Mouse (Mus musculus) thymus, postnatal 14 days (tissue): ENCODE data around the gene Cdca5.

ENCODE experiments used
- DNase-seq: peaks from one replicate; pipeline ENCODE4 v3.0.0; 2021

The Cdca5 gene

DNA sequence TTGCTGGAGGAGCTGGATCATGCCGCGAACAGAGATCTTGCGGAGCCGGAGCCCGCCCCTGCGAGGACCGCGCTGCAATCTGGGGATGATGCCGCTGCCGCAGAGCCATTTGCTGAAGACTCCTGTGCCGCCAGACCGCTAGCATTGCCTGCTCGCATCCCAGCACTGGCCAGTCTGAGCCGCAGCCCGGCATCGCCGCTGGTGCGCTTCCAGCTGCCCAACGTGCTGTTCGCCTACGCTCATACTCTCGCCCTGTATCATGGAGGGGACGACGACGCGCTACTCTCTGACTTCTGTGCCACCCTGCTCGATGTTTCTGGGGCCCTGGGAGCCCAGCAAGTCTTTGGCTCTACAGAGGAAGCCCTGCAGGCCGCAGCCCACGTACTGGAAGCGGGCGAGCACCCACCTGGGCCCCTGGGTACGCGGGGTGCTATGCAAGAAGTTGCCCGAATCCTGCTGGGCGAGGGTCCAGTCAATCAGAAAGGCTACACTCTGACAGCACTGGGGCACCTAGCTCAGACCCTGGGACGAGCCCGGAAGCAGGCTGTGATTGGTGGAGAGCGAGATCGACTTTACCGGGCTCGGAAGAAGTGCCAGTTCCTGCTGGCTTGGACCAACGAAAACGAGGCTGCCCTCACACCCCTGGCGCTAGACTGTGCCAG, 23.0 kb upstream of the Cdca5 start:
- DNase-seq = peak; percentile 77

DNA sequence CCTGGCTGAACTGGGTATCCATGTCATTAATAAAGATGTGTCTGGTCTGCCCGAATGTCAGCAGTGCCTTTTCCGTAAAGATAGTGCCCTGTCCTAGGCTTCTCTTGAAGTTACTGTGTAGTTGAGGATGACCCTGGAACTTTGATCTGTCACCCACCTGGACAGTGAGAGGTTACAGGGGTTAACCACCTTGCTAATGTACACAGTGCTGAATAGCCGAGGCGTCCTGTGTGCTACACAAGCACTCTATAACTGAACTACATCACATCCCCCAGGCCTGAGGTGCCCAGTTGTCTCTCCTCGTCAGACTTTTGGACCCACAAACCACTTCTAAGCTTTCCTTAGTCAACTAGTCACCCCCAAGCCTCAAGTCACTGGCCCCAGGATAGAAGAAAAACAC, 22.4 kb upstream of the Cdca5 start:
- DNase-seq = no peak

DNA sequence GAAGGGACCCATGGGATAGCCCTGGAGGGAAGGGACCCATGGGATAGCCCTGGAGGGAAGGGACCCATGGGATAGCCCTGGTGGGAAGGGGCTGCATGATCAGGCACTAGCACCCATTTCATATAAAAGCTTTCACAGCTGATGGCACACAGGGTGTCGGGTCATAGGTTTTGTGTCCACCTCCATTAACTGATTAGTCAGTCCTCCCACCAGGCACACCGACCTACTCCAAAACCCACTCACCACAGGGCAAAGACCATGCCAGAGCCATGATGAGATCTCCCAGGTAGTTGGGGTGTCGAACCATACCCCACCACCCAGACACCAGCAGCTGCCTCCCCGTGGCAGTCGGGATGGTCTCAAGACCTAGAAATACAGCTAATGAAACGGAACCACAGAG, 21.7 kb upstream of the Cdca5 start:
- no peak for DNase-seq

DNA sequence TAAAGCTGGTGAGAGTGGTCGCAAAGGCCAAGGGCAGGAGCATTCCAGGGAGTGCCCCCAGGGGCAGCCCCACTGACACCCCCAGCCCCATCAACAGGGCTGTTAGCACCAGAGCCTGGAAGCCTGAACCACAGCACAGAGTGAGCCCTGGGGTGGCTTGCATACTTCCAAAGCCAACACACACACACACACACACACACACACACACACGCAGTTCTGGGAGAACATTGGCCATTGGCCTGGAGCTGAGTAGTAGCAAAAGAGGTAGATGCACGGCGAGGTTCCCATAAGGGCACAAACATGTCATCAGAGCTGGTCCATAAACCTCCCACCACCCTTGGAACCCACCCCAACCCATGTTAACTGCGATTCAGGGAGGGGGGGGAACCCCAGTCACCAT, 18.2 kb upstream of the Cdca5 start:
- DNase-seq = no peak

DNA sequence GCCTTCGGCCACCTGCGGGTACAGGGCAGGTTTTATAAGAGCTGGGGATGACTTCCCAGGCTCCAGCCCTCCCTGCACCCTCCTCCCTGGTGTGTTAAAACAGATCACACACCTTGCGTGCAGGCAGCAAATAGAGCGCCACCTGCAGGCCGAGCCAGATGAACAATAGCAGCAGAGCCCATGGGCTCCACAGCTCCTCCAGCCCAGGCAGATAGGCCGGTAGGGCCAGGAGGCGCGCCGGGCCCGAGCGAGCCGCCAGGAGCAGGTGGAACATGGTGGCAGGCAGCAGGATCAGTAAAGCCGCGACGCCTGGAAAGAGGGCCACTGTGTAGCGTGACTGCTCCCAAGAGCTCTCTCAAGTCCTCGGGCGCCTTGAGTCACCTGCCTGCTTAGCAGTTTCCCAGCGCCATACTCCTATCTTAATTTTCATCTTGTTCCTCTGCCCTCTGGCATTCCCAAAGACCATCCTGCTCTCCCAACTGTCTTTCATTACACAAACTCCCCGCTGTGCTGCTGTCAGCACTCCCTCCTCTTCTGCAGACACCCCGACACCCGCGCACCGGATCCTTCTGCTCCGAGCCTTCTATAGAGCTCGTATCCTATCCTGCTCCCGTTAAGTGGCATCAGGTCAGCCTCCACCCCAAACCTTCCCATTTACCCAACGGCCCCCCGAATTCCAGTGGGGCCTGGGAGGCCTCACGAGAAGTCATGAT, 17.6 kb upstream of the Cdca5 start:
- DNase-seq = peak; percentile 89

DNA sequence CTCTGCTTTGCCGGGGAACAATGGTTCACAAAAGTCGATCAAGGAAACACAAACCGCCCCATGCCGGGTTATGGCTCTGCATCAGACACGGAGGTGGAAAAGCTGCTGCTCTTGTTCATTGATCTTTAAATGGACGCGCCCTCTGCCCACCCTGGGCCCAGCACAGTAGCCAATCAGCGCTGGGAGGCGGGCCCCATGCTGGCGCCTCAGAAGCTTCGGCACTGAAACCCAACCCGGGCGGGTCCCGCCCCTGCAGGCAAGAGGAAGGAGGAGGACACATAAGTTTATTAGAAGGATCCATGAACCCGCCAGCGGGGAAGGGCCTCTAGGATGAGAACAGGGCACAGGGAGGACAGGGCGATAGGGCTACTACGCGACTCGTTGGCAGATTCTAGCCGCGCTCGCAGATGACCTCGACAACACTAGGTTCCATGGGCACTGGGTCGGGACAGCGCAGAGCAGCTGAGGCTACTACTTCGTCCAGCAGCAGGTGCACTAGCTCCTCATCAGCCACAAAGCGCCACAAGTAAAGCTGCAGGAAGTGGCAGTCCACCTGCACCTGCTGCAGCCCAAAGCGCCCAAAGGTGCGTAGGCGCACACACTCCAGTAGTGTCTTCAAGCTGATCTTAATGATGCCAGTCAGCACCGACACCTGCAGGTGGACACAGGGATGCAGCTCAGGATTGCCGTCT, 16.9 kb upstream of the Cdca5 start, which contains the start of gene Tm7sf2:
Gene Tm7sf2, minus strand, starts transcription at position 650 of the 692 bp plus-strand sequence.
- peak; percentile 90 for DNase-seq

DNA sequence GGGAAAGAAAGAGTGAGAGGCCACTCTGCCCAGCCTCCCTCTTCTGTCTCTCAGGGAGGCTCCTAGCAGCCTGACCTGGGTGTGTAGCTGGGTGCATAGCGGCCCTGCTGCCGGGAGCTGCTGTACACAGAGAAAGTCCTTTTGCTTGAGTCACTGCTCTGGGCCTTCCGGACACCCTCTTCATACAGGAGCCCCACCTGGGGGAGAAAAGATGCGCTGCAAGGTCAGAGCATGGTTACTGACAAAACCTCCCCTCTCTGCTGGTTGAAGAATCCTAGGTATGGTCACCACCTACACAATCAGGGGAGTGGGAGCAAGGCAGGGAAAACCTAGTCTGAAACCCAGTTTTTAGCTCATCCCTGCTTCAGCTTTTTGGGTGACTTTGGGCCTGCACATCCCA, 15.8 kb upstream of the Cdca5 start:
- DNase-seq = peak; percentile 63

DNA sequence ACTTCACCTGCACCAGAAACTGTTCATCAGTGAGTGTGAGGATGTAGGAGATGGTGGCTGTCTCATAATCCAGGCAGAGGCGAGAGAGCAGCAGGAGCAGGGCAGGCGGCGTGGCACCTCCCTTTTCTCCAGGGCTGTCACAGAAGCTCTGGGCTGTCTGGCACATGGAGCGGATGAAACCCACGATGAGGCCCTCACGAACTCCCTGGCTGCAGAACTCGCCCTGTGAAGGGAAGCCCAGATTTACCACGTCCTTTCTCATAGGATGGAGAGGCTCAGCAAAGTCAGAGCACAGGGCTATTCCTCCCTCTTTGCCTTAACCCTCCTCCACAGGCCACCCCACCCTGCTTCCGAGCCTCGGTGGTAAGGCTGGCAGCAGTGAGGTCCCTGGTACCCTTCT, 14.9 kb upstream of the Cdca5 start:
- DNase-seq = no peak

DNA sequence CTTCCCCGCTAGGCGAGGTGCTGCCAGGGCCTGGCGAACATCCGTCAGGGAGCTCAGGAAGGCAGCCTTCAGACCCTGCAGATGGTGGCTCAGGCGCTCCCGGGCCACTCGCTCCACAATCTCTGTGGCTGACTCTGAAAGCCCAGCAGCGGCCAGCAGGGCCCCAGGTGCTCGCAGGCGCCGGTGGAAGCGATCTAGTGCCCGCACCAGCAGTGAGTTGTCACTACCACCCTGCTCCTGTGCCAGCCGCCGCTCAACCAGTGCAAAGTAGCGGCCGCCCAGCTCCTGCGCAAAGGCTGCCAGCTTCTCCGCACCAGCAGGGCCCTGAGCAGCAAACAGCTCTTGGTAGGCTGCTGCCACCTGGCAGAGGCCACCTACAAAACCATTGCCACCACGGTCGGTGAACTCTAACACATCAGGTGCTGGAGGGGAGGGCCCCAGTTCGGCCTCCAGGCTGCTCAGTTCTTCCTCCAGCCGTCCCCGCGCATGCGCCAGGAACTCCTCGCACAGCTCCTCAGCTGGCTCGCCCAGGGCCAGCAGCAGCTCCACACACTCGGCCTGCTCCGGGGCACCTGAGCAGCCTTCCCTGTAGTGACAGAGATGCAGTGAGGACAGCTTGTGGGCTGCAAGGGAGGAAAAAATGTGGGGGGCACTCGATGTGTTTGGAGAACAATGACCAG, 14.1 kb upstream of the Cdca5 start:
- no peak for DNase-seq

DNA sequence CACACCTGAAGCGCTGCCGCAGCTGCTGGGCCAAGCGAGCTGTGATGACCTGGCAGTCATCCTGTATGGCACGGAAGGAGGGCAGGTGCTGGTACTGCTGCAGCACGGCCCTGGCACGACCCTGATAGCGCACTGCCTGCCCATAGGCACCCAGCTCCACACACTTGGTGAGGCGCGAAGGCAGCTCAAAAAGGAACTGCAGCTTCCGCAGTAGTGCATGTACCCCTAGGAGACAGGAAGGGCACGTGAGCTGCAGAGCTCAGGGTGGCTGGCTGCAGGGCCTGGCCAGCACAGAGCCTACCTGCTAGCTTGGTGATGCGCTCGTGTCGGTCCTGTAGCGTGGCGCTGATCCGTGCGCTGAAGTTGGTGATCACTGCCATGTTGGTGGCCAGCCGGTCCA, 13.5 kb upstream of the Cdca5 start:
- no peak for DNase-seq

DNA sequence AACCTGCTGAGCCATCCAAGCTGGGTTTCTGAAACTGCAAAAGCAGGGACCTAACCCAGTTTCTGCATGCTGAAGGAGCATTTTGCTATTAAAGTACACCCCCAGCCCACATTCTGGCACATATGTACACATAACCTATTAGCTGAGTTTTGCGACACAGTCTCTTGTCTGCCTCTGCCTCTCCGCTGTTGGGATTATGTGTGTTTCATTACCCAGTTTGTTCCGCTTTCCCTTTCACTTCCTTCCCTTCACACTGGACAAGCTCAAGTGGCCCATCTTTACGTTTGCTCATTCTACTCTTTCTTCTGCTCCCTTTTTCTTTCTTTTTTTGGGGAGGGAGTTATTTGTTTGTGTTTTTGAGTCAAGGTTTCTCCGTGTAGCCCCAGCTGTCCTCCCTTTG, 10.9 kb upstream of the Cdca5 start:
- DNase-seq = no peak

DNA sequence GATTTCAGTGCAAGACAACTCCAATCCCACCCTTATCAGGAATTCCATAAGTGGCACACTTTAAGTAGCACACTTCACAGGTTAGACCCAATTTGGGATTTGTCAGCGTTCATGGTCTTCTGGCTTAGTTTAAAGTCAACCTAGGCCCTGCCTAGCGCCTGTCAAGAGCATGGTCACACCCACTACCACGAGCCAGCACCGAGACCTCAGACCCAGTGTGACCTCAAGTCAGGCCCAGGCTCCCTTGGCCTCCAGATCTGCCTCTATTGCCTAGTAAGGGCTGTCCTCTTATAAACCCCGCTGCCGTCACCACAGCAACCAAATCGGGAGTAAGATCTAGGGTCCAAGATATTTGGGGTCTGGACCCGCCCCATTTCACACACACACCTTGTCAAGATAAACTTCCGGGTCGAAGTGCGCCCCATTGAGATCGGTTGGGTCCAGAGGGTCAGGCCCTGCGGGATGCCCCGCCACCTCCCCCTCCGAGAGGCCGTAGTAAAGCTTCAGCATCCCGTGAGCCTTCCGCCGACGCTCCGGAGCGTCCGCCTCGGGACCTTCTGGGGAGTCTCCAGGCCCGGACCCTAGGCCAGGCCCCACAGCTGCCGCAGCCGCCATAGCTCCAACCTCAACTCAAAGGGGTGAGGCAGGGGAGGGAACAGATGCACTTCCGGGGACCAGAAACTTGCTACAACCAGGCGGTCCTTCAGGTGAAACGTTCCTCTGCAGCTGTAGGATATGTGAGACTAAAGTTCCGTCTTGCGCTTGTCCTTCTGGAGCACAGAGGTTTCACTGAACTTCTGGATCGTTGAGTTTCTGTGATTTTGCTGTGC, 8.0 kb upstream of the Cdca5 start, which contains the start of gene Vps51:
Gene Vps51, minus strand, starts transcription at position 668 of the 830 bp plus-strand sequence.
- peak; percentile 89 for DNase-seq

DNA sequence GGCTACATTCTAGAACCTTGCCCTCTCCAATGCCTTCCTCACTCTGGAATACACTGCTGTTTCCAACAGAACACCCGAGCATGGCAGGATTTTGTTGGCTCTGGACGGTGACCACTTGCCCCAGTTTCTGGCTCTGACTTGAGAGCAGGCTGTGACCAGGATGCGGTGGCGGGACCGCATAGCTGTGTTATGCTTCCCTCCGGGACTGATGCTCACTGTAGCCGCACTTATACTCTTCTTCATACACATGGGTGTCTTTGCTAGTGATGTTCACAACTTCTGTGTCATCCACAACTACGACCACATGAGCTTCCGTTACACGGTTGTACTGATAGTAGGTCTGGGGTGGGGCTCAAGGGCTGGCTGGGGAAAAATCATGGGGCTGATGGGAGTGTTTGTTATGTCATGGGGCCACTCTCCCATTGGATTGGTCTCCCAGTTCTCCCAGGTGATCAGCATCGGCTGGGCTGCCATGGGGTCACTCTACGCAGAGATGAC, 4.8 kb upstream of the Cdca5 start, which contains the start of gene Tmem262:
Gene Tmem262, plus strand, starts transcription at position 51 of the 498 bp plus-strand sequence.
- no peak for DNase-seq

DNA sequence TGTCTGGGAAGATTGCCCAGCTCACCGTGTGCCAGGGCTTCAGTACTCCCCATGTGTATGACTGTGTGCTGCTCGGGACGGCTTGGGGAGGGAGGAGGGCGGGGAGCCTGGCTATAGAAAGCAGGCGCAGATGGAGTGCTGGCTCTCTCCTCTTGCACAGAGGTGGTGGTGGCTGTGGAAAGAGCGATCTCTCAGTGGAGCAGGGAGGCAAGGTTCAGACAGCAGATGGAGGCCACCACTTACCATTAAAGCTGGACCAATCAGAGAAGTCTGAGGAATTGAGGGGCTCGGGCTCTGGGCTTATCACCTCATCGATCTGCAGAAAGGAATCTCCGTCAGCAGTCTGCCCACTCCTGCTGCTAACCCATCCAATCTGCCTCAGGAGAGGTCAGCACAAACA, 2.6 kb upstream of the Cdca5 start, which contains the start of gene Gm28374:
Gene Gm28374, minus strand, starts transcription at position 101 of the 400 bp plus-strand sequence.
- no peak for DNase-seq

DNA sequence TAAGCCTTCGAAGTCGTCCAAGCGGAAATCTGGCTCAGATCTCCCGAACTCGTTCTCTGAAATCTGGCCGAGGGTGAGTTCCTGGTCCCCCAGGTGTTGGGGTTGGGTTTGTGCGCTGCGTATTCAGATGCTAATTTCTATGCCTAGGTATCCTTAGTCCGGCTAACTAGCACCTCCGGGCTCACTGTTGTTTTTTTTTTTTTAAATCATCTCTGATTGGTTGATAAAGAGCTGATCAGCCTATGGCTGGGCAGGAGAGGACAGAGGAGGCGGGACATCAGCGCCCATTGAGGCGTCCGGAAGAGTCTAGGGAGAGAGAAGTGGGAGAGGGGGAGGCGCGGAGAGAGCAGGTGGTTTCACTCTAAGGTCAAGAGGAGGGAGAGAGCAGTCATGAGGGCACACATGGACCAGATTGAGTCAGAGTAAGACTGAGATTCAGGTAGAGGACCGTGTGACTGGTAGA, 665 bp downstream of the Cdca5 start:
- peak; percentile 68 for DNase-seq

DNA sequence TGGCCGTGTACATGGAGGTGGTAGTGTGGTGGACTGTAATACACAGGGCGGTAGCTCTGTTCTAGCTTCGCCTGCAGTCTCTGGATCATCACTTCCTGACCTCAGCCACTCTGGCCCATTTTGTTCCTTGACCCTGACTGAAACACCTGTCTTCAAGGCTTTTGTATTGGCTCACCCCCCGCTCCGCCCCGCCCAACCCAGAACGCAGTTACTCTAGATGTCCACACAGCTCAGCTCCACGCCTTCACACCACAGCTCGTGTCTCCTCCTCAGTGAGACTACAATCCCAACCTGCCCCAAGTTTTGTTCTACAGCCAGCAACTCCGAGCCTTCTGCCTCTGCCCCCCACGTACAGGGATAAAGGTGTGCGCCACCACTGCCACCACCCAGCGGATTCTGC, 4.1 kb downstream of the Cdca5 start:
- no peak for DNase-seq

DNA sequence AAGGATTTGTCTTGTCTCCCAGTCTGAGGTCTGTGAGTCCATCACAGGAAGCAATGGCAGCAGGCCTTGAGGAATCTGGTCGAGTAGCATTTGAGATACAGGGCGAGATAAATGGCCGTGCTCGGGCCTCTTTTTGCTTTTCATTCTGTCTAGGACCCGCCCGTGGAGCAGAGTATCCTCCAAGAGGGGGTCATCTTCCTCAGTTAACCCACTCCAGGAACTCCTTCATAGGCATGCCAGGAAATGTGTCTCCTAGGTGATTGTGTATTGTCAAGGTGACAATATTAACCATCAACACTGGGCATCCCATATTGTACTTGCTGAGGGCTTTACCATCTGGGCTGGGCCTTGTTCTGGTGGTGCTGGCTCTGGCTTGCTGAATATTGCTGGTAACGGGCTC, 9.3 kb downstream of the Cdca5 start, which contains the start of gene AC131692.1:
Gene AC131692.1, plus strand, starts transcription at position 301 of the 400 bp plus-strand sequence.
- DNase-seq = no peak

DNA sequence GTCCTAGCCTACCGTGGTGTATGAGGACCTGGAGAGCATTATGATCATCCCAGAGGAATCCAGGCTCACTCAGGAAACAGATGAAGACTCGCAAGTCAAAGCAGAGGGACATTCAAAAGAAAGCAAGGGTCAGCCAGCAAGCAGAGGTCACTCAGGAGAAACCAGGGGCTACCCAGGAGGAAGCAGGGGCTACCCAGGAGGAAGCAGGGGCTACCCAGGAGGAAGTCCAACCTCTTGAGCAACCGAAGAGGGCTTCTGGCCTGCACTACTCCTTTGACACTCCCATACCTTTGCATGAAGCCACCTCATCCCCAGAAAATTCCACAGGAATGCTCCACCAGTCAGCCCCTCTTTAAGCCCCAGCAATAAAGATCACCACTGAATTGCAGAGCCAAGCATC, 13.1 kb downstream of the Cdca5 start:
- DNase-seq = no peak

DNA sequence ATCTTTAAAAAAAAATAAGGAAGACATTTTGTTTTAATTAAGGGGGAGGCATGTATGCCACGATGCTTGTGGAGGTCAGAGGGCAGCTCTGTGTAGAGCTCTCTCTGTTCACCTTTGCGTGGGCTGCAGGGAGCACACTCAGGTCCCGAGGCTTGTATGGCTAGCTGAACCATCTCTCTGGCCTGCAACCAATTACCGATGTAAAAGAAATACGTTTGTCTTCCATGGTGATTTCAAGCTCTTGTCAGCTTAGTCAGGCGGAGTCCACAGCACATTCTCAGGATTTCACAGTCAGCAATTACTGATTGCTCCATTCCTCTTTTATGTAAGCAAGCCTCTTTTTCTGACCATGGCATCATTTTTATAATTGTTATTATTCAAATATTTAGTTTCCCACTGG, 16.4 kb downstream of the Cdca5 start:
- no peak for DNase-seq

DNA sequence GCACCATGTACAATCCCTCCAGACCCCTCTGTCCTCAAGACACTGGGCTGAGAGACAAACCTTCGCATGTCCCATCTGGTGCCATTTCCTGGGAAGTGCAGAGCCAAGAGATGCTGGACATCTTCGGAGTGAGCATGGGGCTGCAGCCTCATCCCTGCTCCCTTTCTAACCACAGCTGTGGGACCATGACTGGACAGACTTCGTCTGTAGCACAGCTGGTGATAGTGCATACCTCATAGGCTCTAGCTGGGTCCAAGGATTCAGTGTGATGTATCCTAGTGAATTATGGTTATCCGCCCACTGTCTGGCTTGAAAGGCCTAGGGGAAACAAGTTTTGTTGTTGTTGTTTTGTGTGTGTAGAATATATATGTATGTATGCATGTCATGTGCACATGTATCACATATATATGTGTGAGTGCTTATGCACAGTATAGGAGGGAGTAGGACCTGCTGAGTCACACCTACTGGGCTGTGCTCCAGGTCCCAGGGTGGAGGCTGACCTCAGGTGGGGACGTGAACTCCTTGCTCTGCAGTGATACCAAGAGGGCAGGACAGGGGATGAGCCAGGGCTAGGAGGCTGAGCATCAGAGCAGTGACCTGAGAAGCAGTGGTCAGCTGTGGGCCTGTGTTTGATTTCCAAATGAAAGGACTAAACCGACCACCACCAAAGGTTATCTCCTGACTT, 17.5 kb downstream of the Cdca5 start:
- no peak for DNase-seq

DNA sequence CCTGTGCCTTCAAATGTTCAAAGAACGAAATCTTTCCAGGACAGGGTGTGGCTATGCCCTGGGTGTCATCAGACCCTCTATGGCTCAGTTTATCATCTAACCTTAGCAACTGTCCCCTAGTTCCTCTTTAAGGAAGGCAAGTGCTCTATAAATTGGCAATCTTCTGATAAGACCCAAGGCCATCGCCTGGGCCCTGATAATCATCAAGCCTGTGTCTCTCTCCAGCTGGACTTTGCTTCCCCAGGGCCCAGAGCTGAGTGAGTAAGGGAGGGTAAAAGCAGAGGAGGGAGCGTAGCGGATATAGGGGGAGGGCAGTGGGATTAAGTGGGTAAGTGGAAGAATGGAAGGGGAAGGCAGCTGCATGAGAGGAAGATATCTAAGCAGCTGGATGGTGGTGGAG, 19.7 kb downstream of the Cdca5 start:
- DNase-seq = no peak
